Mouse (Mus musculus): ENCODE data around the gene Metap1. TPM values are rescaled to one million over a fixed set of nuclear protein-coding genes. Genes with fewer than 3 reads are reported as not detected.

The Metap1 gene
- 45.8 and 46.4 TPM in 2 replicates for polyA plus RNA-seq (2014; fragmentation: Nextera tagmentation; extraction: Ambion mirVana)

DNA sequence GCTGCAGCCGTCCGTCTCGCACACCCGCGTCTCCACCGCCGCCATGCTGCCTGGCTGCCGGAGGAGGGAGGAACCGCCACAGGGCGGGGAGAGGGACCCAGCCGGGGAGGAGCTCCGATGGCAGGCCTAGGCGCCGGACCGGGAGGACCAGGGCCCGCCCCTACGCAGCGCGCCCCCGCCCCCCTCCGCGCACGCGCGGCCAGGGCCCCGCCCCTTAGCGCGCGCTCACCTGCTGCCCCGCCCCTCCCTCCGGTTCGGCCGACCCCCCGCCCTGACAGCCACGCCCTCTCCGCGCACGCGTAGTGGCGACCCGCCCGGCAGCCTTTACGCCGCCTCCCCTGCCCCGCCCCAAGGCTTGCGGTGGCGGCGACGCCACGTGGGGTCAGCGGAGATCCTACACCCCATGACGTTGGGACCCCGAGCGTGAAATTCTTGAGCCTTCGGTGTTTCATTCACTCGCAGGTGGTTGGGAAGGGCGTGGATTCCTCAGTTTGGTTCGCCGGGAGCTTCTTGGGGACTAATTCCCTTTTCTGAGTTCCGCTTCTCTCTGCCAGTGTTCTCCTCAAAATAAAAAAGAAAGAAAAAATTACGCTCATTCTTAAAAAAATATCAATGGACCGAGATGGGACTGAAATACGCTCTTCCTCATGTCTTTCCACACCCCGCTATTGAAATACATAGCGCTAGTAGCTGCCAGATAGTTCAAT lies at the start of gene Metap1:
TSS of gene Metap1 (minus strand) at position 189 of the 707 bp plus-strand sequence.
- H3K9me3 ChIP-seq (ENCODE audit: control insufficient read depth, low read length), result no peaks in the 10 kb centered on the region
- DNase-seq (ENCODE audit: low spot score) (peak; percentile 97), ATAC-seq (ENCODE audit: low read depth) (peak; percentile 99)
- peak within 1 kb of the TSS; percentile 92 for H3K4me3 ChIP-seq (ENCODE audit: low read depth, low read length)
- H3K27ac ChIP-seq (replicated peaks; ENCODE audit: low read depth, low read length), result peak within 1 kb of the TSS; percentile 79
- H3K9ac ChIP-seq (ENCODE audit: low read depth, low read length), result peak within 1 kb of the TSS; percentile 89
- H3K27me3 ChIP-seq (replicated peaks; ENCODE audit: control insufficient read depth, insufficient read depth, low read length), result no peaks in the 10 kb centered on the region
- peaks cover 5% of the 10 kb centered on the region; the same call in 1 of the 2 replicates for H3K4me1 ChIP-seq (ENCODE audit: control insufficient read depth, insufficient read depth, low read length)
- peak within 1 kb of the TSS; percentile 83 for H3K4me2 ChIP-seq (ENCODE audit: low read depth, low read length)
- WGBS, result under 1% methylated on average over 27 of the region's 65 CpGs
- H3K36me3 ChIP-seq (ENCODE audit: control insufficient read depth, insufficient read depth, low read length), result peaks cover 15% of the 10 kb centered on the region; the same call in 1 of the 2 replicates

- no peaks in the 10 kb centered on the region for H3K27me3 ChIP-seq (replicated peaks; ENCODE audit: control insufficient read depth, insufficient read depth, low read length)
- no peaks in the 10 kb centered on the region for H3K9me3 ChIP-seq (ENCODE audit: control insufficient read depth, low read length)
- no peak overlapping the region for H3K9ac ChIP-seq (ENCODE audit: low read depth, low read length)
- H3K27ac ChIP-seq (replicated peaks; ENCODE audit: low read depth, low read length), result no peak overlapping the region
- no peaks in the 10 kb centered on the region for H3K4me1 ChIP-seq (ENCODE audit: control insufficient read depth, insufficient read depth, low read length)
- no peak overlapping the region for H3K4me3 ChIP-seq (ENCODE audit: low read depth, low read length)
- DNase-seq (ENCODE audit: low spot score) (no peak), ATAC-seq (ENCODE audit: low read depth) (no peak)
- H3K4me2 ChIP-seq (ENCODE audit: low read depth, low read length), result no peak overlapping the region
- WGBS, result 96% methylated on average over 2 of the region's 2 CpGs
- H3K36me3 ChIP-seq (ENCODE audit: control insufficient read depth, insufficient read depth, low read length), result peaks cover 8% of the 10 kb centered on the region
Measured at GRCm38 (mm10) chr3:138536031-138536430, 46.7 kb upstream of the Metap1 start.

DNA sequence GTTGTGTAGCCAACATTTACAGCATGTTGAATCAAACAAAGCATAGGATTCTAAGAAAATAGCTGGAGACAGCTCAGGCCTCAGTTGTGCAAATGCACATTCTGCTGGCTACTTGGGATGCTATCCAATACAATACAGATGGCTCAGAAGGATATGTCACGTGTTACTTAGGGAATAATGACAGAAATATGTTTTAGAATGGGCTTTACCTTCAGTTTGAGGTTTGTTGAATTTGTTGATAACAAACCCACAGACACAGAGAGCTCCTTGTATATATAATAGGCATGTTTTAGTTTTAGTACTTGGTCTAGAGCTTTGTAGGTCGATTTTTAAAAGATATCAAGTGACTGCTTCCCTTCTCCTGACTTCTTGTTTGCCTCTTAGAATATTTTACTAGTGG lies 43.4 kb upstream of the Metap1 start:
- WGBS, result 52% methylated on average over 2 of the region's 2 CpGs
- Histone ChIP-seq H3K9ac (ENCODE audit: low read depth, low read length) (no peak overlapping the region), H3K4me3 (ENCODE audit: low read depth, low read length) (no peak overlapping the region), H3K36me3 (ENCODE audit: control insufficient read depth, insufficient read depth, low read length) (peaks cover 8% of the 10 kb centered on the region), H3K4me2 (ENCODE audit: low read depth, low read length) (no peak overlapping the region), H3K4me1 (ENCODE audit: control insufficient read depth, insufficient read depth, low read length) (peaks cover 20% of the 10 kb centered on the region), H3K9me3 (ENCODE audit: control insufficient read depth, low read length) (no peaks in the 10 kb centered on the region), H3K27me3 (replicated peaks; ENCODE audit: control insufficient read depth, insufficient read depth, low read length) (no peaks in the 10 kb centered on the region), H3K27ac (replicated peaks; ENCODE audit: low read depth, low read length) (peak overlapping the region; percentile 10; the same call in 1 of the 2 replicates)
- no peak for DNase-seq (ENCODE audit: low spot score)
- no peak for ATAC-seq (ENCODE audit: low read depth)

GRCm38 (mm10) chr3:138531479-138532181 lies 42.3 kb upstream of the Metap1 start:
- 53% methylated on average over 12 of the region's 12 CpGs for WGBS
- H3K27ac ChIP-seq (replicated peaks; ENCODE audit: low read depth, low read length), result no peak overlapping the region

GRCm38 (mm10) chr3:138530578-138531478 lies 41.5 kb upstream of the Metap1 start:
- Histone ChIP-seq H3K9ac (ENCODE audit: low read depth, low read length) (no peak overlapping the region), H3K4me2 (ENCODE audit: low read depth, low read length) (no peak overlapping the region), H3K36me3 (ENCODE audit: control insufficient read depth, insufficient read depth, low read length) (peaks cover 2% of the 10 kb centered on the region), H3K4me1 (ENCODE audit: control insufficient read depth, insufficient read depth, low read length) (peaks cover 25% of the 10 kb centered on the region), H3K9me3 (ENCODE audit: control insufficient read depth, low read length) (no peaks in the 10 kb centered on the region), H3K27ac (replicated peaks; ENCODE audit: low read depth, low read length) (no peak overlapping the region), H3K27me3 (replicated peaks; ENCODE audit: control insufficient read depth, insufficient read depth, low read length) (no peaks in the 10 kb centered on the region), H3K4me3 (ENCODE audit: low read depth, low read length) (no peak overlapping the region)
- no peak for ATAC-seq (ENCODE audit: low read depth)
- 75% methylated on average over 8 of the region's 8 CpGs for WGBS
- no peak for DNase-seq (ENCODE audit: low spot score)

More at GRCm38 (mm10) chr3:138531479-138532181, 42.3 kb upstream of the Metap1 start:
- H3K27me3 ChIP-seq (replicated peaks; ENCODE audit: control insufficient read depth, insufficient read depth, low read length), result no peaks in the 10 kb centered on the region
- no peak overlapping the region for H3K4me3 ChIP-seq (ENCODE audit: low read depth, low read length)
- H3K4me1 ChIP-seq (ENCODE audit: control insufficient read depth, insufficient read depth, low read length), result peaks cover 20% of the 10 kb centered on the region
- no peaks in the 10 kb centered on the region for H3K9me3 ChIP-seq (ENCODE audit: control insufficient read depth, low read length)
- ATAC-seq (ENCODE audit: low read depth) (no peak), DNase-seq (ENCODE audit: low spot score) (no peak)
- H3K36me3 ChIP-seq (ENCODE audit: control insufficient read depth, insufficient read depth, low read length), result peaks cover 8% of the 10 kb centered on the region
- no peak overlapping the region for H3K4me2 ChIP-seq (ENCODE audit: low read depth, low read length)
- H3K9ac ChIP-seq (ENCODE audit: low read depth, low read length), result no peak overlapping the region

- Histone ChIP-seq H3K4me3 (ENCODE audit: low read depth, low read length) (peak overlapping the region; percentile 97), H3K4me2 (ENCODE audit: low read depth, low read length) (peak overlapping the region; percentile 75), H3K9me3 (ENCODE audit: control insufficient read depth, low read length) (no peaks in the 10 kb centered on the region), H3K4me1 (ENCODE audit: control insufficient read depth, insufficient read depth, low read length) (peaks cover 30% of the 10 kb centered on the region), H3K9ac (ENCODE audit: low read depth, low read length) (peak overlapping the region; percentile 98), H3K27ac (replicated peaks; ENCODE audit: low read depth, low read length) (no peak overlapping the region), H3K27me3 (replicated peaks; ENCODE audit: control insufficient read depth, insufficient read depth, low read length) (no peaks in the 10 kb centered on the region), H3K36me3 (ENCODE audit: control insufficient read depth, insufficient read depth, low read length) (no peaks in the 10 kb centered on the region)
- DNase-seq (ENCODE audit: low spot score) (no peak), ATAC-seq (ENCODE audit: low read depth) (no peak)
- 1% methylated on average over 16 of the region's 16 CpGs for WGBS
Measured at GRCm38 (mm10) chr3:138528265-138528664, 39.0 kb upstream of the Metap1 start.

- Histone ChIP-seq H3K36me3 (ENCODE audit: control insufficient read depth, insufficient read depth, low read length) (no peaks in the 10 kb centered on the region), H3K4me3 (ENCODE audit: low read depth, low read length) (peak overlapping the region; percentile 97), H3K27ac (replicated peaks; ENCODE audit: low read depth, low read length) (peak overlapping the region; percentile 91), H3K9ac (ENCODE audit: low read depth, low read length) (peak overlapping the region; percentile 98), H3K9me3 (ENCODE audit: control insufficient read depth, low read length) (no peaks in the 10 kb centered on the region), H3K4me1 (ENCODE audit: control insufficient read depth, insufficient read depth, low read length) (peaks cover 30% of the 10 kb centered on the region), H3K4me2 (ENCODE audit: low read depth, low read length) (peak overlapping the region; percentile 75), H3K27me3 (replicated peaks; ENCODE audit: control insufficient read depth, insufficient read depth, low read length) (no peaks in the 10 kb centered on the region)
- DNase-seq (ENCODE audit: low spot score) (peak; percentile 78), ATAC-seq (ENCODE audit: low read depth) (peak; percentile 50)
- under 1% methylated on average over 33 of the region's 64 CpGs for WGBS
Measured at GRCm38 (mm10) chr3:138527667-138528231, 38.4 kb upstream of the Metap1 start.

Measured in embryonic facial prominence, embryonic 14.5 days (tissue).